Mouse (Mus musculus): Measurements from ENCODE around the gene Rrn3. TPM values are rescaled to one million over a fixed set of nuclear protein-coding genes. Genes with fewer than 3 reads are reported as not detected.
"Not testable (repeated sequence)": the region's sequence is repeated elsewhere in the genome, so short reads cannot be mapped to it uniquely, and the experiment has no call there.

Gene Rrn3
- polyA plus RNA-seq, 1 experiment from 2014 or later: 51.5 TPM

DNA sequence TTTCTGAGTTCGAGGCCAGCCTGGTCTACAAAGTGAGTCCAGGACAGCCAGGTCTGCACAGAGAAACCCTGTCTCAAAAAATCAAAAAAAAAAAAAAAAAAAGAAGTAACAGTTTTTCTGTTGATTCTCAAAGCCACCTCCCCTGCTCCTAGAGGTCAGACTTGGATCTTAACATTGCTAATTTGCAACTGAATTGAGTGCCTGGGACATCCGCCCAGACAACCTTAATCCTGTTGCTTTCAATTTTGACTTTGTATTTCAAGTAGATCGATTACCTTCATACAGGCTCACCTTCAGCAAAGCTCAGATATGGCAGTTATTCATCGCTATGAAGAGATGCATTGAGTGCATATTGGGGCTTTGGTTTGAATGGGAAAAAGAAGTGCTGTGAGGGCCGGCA lies 31.2 kb upstream of the Rrn3 start:
- no peak for ATAC-seq (replicated peaks; ENCODE audit: extremely low read depth, insufficient read depth, low FRiP score)
- Histone ChIP-seq H3K27ac (ENCODE audit: low read length) (no peak overlapping the region), H3K36me3 (ENCODE audit: control insufficient read depth, insufficient read depth) (no peaks in the 10 kb centered on the region), H3K9ac (ENCODE audit: low read length) (no peak overlapping the region), H3K4me3 (ENCODE audit: low read length) (no peak overlapping the region), H3K4me1 (ENCODE audit: control insufficient read depth, insufficient read depth, low read length) (no peaks in the 10 kb centered on the region), H3K27me3 (ENCODE audit: control insufficient read depth, insufficient read depth, low read length) (no peaks in the 10 kb centered on the region), H3K9me3 (replicated peaks; ENCODE audit: control insufficient read depth, low read length) (no peaks in the 10 kb centered on the region), H3K4me2 (ENCODE audit: low read depth, low read length) (no peak overlapping the region)
- WGBS: 55% methylated on average over 5 of the region's 5 CpGs

- ATAC-seq (replicated peaks; ENCODE audit: extremely low read depth, insufficient read depth, low FRiP score): no peak
- Histone ChIP-seq H3K4me3 (ENCODE audit: low read length) (no peak overlapping the region), H3K27ac (ENCODE audit: low read length) (no peak overlapping the region), H3K9ac (ENCODE audit: low read length) (no peak overlapping the region), H3K4me1 (ENCODE audit: control insufficient read depth, insufficient read depth, low read length) (no peaks in the 10 kb centered on the region), H3K36me3 (ENCODE audit: control insufficient read depth, insufficient read depth) (no peaks in the 10 kb centered on the region), H3K27me3 (ENCODE audit: control insufficient read depth, insufficient read depth, low read length) (no peaks in the 10 kb centered on the region), H3K9me3 (replicated peaks; ENCODE audit: control insufficient read depth, low read length) (no peaks in the 10 kb centered on the region), H3K4me2 (ENCODE audit: low read depth, low read length) (no peak overlapping the region)
- 55% methylated on average over 3 of the region's 3 CpGs for WGBS
These were observed 30.5 kb upstream of the Rrn3 start for GRCm38 (mm10) chr16:13749981-13750380.

DNA sequence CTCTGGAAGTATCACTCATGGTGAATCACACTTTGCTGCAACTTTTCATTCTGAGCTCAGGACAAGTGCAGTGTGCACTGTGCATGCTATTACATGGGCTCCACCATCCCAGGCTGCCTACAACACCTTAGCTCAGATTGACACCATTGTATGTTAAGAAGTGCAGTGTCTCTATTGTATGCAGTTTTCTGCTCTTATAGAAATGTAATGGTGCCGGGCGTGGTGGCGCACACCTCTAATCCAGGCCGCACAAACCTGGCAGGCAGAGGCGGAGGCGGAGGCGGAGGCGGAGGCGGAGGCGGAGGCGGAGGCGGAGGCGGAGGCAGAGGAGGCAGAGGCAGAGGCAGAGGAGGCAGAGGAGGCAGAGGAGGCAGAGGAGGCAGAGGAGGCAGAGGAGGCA lies 29.9 kb upstream of the Rrn3 start:
- Histone ChIP-seq H3K4me3 (ENCODE audit: low read length) (no peak overlapping the region), H3K27me3 (ENCODE audit: control insufficient read depth, insufficient read depth, low read length) (no peaks in the 10 kb centered on the region), H3K9ac (ENCODE audit: low read length) (no peak overlapping the region), H3K36me3 (ENCODE audit: control insufficient read depth, insufficient read depth) (no peaks in the 10 kb centered on the region), H3K4me2 (ENCODE audit: low read depth, low read length) (no peak overlapping the region), H3K4me1 (ENCODE audit: control insufficient read depth, insufficient read depth, low read length) (no peaks in the 10 kb centered on the region), H3K9me3 (replicated peaks; ENCODE audit: control insufficient read depth, low read length) (no peaks in the 10 kb centered on the region), H3K27ac (ENCODE audit: low read length) (no peak overlapping the region)
- ATAC-seq (replicated peaks; ENCODE audit: extremely low read depth, insufficient read depth, low FRiP score): no peak
- 94% methylated on average over 13 of the region's 13 CpGs for WGBS

- Histone ChIP-seq H3K4me1 (ENCODE audit: control insufficient read depth, insufficient read depth, low read length) (no peaks in the 10 kb centered on the region), H3K4me2 (ENCODE audit: low read depth, low read length) (peak overlapping the region; percentile 99), H3K4me3 (ENCODE audit: low read length) (peak overlapping the region; percentile 89), H3K9me3 (replicated peaks; ENCODE audit: control insufficient read depth, low read length) (no peaks in the 10 kb centered on the region), H3K9ac (ENCODE audit: low read length) (no peak overlapping the region), H3K27ac (ENCODE audit: low read length) (no peak overlapping the region), H3K36me3 (ENCODE audit: control insufficient read depth, insufficient read depth) (no peaks in the 10 kb centered on the region), H3K27me3 (ENCODE audit: control insufficient read depth, insufficient read depth, low read length) (no peaks in the 10 kb centered on the region)
- 66% methylated on average over 8 of the region's 8 CpGs for WGBS
- no peak for ATAC-seq (replicated peaks; ENCODE audit: extremely low read depth, insufficient read depth, low FRiP score)
These were observed 26.5 kb upstream of the Rrn3 start for GRCm38 (mm10) chr16:13753986-13754385.

- no peak overlapping the region for H3K27ac ChIP-seq (ENCODE audit: low read length)
- H3K4me2 ChIP-seq (ENCODE audit: low read depth, low read length): peak overlapping the region; percentile 99
- peak overlapping the region; percentile 89 for H3K4me3 ChIP-seq (ENCODE audit: low read length)
- WGBS: 1% methylated on average over 65 of the region's 65 CpGs
- H3K27me3 ChIP-seq (ENCODE audit: control insufficient read depth, insufficient read depth, low read length): no peaks in the 10 kb centered on the region
- H3K9ac ChIP-seq (ENCODE audit: low read length): peak overlapping the region; percentile 78
- no peaks in the 10 kb centered on the region for H3K9me3 ChIP-seq (replicated peaks; ENCODE audit: control insufficient read depth, low read length)
- no peaks in the 10 kb centered on the region for H3K36me3 ChIP-seq (ENCODE audit: control insufficient read depth, insufficient read depth)
- H3K4me1 ChIP-seq (ENCODE audit: control insufficient read depth, insufficient read depth, low read length): no peaks in the 10 kb centered on the region
- ATAC-seq (replicated peaks; ENCODE audit: extremely low read depth, insufficient read depth, low FRiP score): peak; percentile 99
These were observed 25.9 kb upstream of the Rrn3 start for GRCm38 (mm10) chr16:13754400-13755190.

DNA sequence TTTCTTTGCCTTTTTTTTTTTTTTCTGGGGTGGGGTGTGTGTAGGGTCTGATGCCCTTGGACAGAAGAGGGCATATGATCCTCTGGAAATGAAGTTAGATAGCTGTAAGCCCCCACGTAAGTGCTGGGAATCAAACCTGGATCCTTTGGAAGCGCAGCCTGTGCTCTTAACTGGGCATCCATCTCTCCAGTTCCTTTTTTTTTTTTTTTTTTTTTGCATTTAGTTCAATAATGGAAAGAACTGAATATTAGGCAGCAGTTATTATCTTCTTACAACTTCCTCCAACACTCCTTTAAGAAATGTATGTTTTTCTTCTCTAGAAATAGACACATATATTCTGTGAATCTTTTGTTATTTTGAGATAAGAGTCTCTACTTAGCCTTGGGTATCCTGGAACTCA lies 22.7 kb upstream of the Rrn3 start:
- Histone ChIP-seq H3K4me3 (ENCODE audit: low read length) (no peak overlapping the region), H3K9ac (ENCODE audit: low read length) (no peak overlapping the region), H3K27me3 (ENCODE audit: control insufficient read depth, insufficient read depth, low read length) (no peaks in the 10 kb centered on the region), H3K27ac (ENCODE audit: low read length) (no peak overlapping the region), H3K36me3 (ENCODE audit: control insufficient read depth, insufficient read depth) (no peaks in the 10 kb centered on the region), H3K4me1 (ENCODE audit: control insufficient read depth, insufficient read depth, low read length) (no peaks in the 10 kb centered on the region), H3K9me3 (replicated peaks; ENCODE audit: control insufficient read depth, low read length) (no peaks in the 10 kb centered on the region), H3K4me2 (ENCODE audit: low read depth, low read length) (no peak overlapping the region)
- no peak for ATAC-seq (replicated peaks; ENCODE audit: extremely low read depth, insufficient read depth, low FRiP score)
- 91% methylated on average over 2 of the region's 2 CpGs for WGBS

GRCm38 (mm10) chr16:13762807-13763206 lies 17.7 kb upstream of the Rrn3 start:
- not testable (repeated sequence) for H3K27me3 ChIP-seq (ENCODE audit: control insufficient read depth, insufficient read depth, low read length); H3K27ac ChIP-seq (ENCODE audit: low read length); H3K9me3 ChIP-seq (replicated peaks; ENCODE audit: control insufficient read depth, low read length); ATAC-seq (replicated peaks; ENCODE audit: extremely low read depth, insufficient read depth, low FRiP score); H3K36me3 ChIP-seq (ENCODE audit: control insufficient read depth, insufficient read depth); H3K4me2 ChIP-seq (ENCODE audit: low read depth, low read length); H3K9ac ChIP-seq (ENCODE audit: low read length); H3K4me1 ChIP-seq (ENCODE audit: control insufficient read depth, insufficient read depth, low read length); H3K4me3 ChIP-seq (ENCODE audit: low read length)
- WGBS: 81% methylated on average over 1 of the region's 1 CpGs

DNA sequence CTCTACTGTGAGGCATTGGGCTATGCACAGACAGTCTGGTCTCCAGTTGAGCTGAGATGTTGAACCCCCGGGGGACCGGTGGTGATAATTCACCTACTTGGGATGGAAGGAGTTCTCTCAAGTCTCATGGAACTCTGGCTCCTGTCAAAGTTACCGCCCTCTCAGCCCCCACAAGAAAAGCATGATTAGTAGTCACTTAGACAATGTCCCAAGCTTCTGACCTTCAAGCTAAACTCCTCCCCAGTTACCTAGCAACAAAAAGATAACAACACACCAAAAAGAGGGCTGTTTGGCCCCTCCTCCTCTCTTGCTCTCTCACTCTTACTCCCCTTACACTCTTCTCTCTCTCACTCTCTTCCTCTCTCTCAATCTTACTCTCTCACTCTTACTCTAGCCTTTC lies 16.0 kb upstream of the Rrn3 start:
- no peak for ATAC-seq (replicated peaks; ENCODE audit: extremely low read depth, insufficient read depth, low FRiP score)
- WGBS: 51% methylated on average over 3 of the region's 3 CpGs

DNA sequence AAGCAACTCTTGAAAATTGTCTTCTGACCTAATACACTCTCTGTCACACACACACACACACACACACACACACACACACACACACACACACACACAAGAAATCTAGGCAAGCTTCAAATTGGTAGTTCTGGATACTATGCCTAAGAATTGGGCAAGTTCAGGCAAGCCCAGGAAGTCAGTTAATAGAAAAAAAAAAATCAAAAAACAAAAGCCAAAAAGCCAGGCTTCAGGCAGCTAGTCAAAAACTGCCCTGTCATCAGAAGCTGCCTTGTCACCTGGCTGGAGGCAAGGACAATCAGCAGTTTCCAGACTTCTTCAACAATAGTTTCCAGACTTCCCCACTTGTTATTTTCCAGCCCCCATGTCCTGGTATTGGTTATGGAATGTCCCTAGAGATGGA lies 14.1 kb upstream of the Rrn3 start:
- H3K4me3 ChIP-seq (ENCODE audit: low read length): no peak overlapping the region
- H3K9me3 ChIP-seq (replicated peaks; ENCODE audit: control insufficient read depth, low read length): no peaks in the 10 kb centered on the region
- no peaks in the 10 kb centered on the region for H3K36me3 ChIP-seq (ENCODE audit: control insufficient read depth, insufficient read depth)
- no peak overlapping the region for H3K4me2 ChIP-seq (ENCODE audit: low read depth, low read length)
- no peak overlapping the region for H3K27ac ChIP-seq (ENCODE audit: low read length)
- ATAC-seq (replicated peaks; ENCODE audit: extremely low read depth, insufficient read depth, low FRiP score): no peak
- no peak overlapping the region for H3K9ac ChIP-seq (ENCODE audit: low read length)
- no peaks in the 10 kb centered on the region for H3K4me1 ChIP-seq (ENCODE audit: control insufficient read depth, insufficient read depth, low read length)
- no peaks in the 10 kb centered on the region for H3K27me3 ChIP-seq (ENCODE audit: control insufficient read depth, insufficient read depth, low read length)

More for the DNA sequence above, 16.0 kb upstream of the Rrn3 start:
- no peaks in the 10 kb centered on the region for H3K9me3 ChIP-seq (replicated peaks; ENCODE audit: control insufficient read depth, low read length)
- no peak overlapping the region for H3K9ac ChIP-seq (ENCODE audit: low read length)
- no peak overlapping the region for H3K4me2 ChIP-seq (ENCODE audit: low read depth, low read length)
- no peak overlapping the region for H3K4me3 ChIP-seq (ENCODE audit: low read length)
- no peak overlapping the region for H3K27ac ChIP-seq (ENCODE audit: low read length)
- H3K27me3 ChIP-seq (ENCODE audit: control insufficient read depth, insufficient read depth, low read length): no peaks in the 10 kb centered on the region
- no peaks in the 10 kb centered on the region for H3K36me3 ChIP-seq (ENCODE audit: control insufficient read depth, insufficient read depth)
- H3K4me1 ChIP-seq (ENCODE audit: control insufficient read depth, insufficient read depth, low read length): no peaks in the 10 kb centered on the region
